Mouse (Mus musculus): ENCODE data around the gene Pacsin2. TPM values are rescaled to one million over a fixed set of nuclear protein-coding genes. Genes with fewer than 3 reads are reported as not detected.

Pacsin2 gene
- polyA plus RNA-seq (2017; shearing (Covaris generic)), result 37.6 TPM

DNA sequence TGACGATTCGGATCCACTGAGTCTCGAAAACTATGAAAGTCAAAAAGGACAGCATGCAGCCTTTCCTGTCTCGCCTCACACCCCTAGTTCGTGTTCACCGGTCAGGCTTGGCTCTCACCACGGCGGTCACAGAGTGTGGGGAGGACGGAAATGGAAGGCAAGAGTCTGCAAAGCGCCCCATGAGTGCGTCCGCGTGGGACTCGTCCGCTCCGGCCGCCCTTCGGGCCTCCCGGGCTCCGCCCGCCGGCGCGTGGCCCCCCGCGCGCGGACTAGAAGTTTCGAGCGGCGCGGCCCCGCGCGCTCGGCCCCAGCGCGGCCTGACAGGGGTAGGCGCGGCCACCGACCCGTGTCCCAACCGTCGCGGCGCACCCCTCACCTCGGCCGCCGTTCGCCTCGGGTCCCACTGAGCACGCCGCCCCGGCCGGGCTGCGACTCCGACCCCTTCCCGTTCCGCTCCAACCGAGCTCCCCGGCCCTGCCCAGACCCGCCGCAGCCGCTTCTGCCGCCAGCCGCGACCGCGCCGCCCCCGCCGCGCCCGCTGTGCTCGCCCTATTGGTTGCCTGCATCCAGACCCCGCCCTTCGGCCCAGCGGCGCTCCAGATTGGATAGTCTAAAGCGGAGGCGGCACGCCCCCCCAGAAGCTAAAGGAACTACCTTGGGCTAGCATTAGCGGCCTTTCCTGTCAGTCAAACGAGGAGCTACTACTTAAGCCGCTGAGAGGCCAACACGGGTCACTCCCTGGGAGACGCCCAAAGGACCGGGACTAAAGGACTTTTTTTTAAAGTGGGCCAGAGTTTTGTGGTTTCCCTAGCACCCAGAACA, at the start of gene Pacsin2:
TSS of gene Pacsin2 (minus strand) at position 524 of the 822 bp plus-strand sequence.

DNA sequence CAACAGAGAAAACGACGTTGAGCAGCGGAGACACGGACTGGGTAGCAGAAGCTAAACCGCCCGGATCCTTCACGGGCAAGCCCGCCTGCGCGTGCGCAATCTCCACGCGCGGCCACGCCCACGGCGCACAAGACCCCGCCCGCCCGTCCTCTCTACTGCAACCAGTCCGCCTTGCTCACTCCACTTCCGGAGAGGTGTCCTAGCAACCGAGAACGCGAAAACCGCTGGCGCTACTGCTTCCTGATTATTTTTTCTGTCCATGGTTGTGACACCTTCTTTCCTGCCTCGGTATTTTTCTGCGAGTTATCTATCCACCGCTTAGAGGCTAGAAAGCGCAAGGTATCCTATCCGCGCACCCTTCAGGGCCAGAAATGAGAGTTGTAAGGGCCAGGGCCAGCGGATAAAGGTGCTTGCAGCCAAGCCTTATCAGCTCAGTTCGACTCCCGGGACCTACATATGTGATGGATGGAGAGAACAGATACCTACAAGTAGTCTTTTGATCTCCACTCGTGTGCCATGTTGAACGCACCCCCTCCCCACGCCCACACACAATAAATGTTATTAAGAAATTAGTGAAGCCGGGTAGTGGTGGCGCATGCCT, 46.5 kb upstream of the Pacsin2 start, which contains the start of gene Ttll1:
TSS of gene Ttll1 (minus strand) at position 89 of the 601 bp plus-strand sequence.

GRCm38 (mm10) chr15:83349954-83350711, 114.3 kb downstream of the Pacsin2 start, which contains the start of gene Arfgap3:
Gene Arfgap3 (minus strand): TSS chr15:83350247.

Other genes starting within 250 kb of the Pacsin2 start
- not detected for gene A4galt, start 212.8 kb downstream of the Pacsin2 start, polyA plus RNA-seq (2017; shearing (Covaris generic))
- gene Arfgap3, start 114.4 kb downstream of the Pacsin2 start, polyA plus RNA-seq (2017; shearing (Covaris generic)), result 15.5 TPM
- gene Ttll1, start 46.3 kb upstream of the Pacsin2 start, polyA plus RNA-seq (2017; shearing (Covaris generic)), result 13.9 TPM
- 2.4 TPM for gene Bik, start 62.3 kb upstream of the Pacsin2 start, polyA plus RNA-seq (2017; shearing (Covaris generic))
- gene Tspo, start 99.0 kb upstream of the Pacsin2 start, polyA plus RNA-seq (2017; shearing (Covaris generic)), result 457 TPM
- gene Mcat, start 99.2 kb upstream of the Pacsin2 start, polyA plus RNA-seq (2017; shearing (Covaris generic)), result 3.3 TPM
- 17.8 TPM for gene Ttll12, start 130.6 kb upstream of the Pacsin2 start, polyA plus RNA-seq (2017; shearing (Covaris generic))

All from CD4-positive, CD25-positive, alpha-beta regulatory T cell, adult 9 weeks (primary cell).